Mouse (Mus musculus) testis, adult 2 months (tissue): ENCODE measurements around the gene Clca2. TPM values are rescaled to one million over a fixed set of nuclear protein-coding genes. Genes with fewer than 3 reads are reported as not detected.
"Not testable (repeated sequence)": the region's sequence is repeated elsewhere in the genome, so short reads cannot be mapped to it uniquely, and the experiment has no call there.

Source experiments
- H3K27ac ChIP-seq: fragments of 200-500 bp; 2 replicates; pipeline ENCODE4 v1.5.1; 2012; ENCODE audit warnings: low read depth, low read length; ENCODE audit not compliant: control insufficient read depth, insufficient read depth
- H3K27me3 ChIP-seq: fragments of 200-500 bp; 2 replicates; pipeline ENCODE4 v1.6.1; 2012; ENCODE audit warnings: mild to moderate bottlenecking, low read length, moderate library complexity; ENCODE audit not compliant: control insufficient read depth, insufficient read depth
- H3K36me3 ChIP-seq: fragments of 200-500 bp; 2 replicates; pipeline ENCODE4 v1.6.1; 2012; ENCODE audit warnings: mild to moderate bottlenecking, low read length; ENCODE audit not compliant: control insufficient read depth, insufficient read depth
- H3K4me1 ChIP-seq: fragments of 200-500 bp; 2 replicates; pipeline ENCODE4 v1.6.1; 2012; ENCODE audit warnings: low read length; ENCODE audit not compliant: control insufficient read depth, insufficient read depth
- H3K4me3 ChIP-seq: fragments of 200-500 bp; 2 replicates; pipeline ENCODE4 v1.5.1; 2012; ENCODE audit warnings: low read depth, mild to moderate bottlenecking, low read length, moderate library complexity, mixed read lengths; ENCODE audit not compliant: control insufficient read depth
- CTCF ChIP-seq: fragments of 200-500 bp; IDR thresholded peaks from 2 replicates; pipeline ENCODE4 v1.5.1; 2012; ENCODE audit warnings: low read depth, mild to moderate bottlenecking, inconsistent platforms, low read length, moderate library complexity; ENCODE audit not compliant: control insufficient read depth, insufficient read depth, insufficient replicate concordance
- POLR2A ChIP-seq: fragments of 200-500 bp; IDR thresholded peaks from 2 replicates; pipeline ENCODE4 v1.6.1; 2012; ENCODE audit warnings: low read depth, mild to moderate bottlenecking, inconsistent platforms, low read length, moderate library complexity; ENCODE audit not compliant: control insufficient read depth
- polyA plus RNA-seq: library from polyadenylated mRNA; depleted of rRNA; stranded (reverse); fragments of >200 nt; gene quantifications from 2 replicates; pipeline ENCODE4 v1.2.3, GENCODE M21; 2012

Clca2 gene
- polyA plus RNA-seq, 1 experiment: 0.10 TPM

GRCm38 (mm10) chr3:145083081-145083480 is 16.2 kb downstream of the Clca2 start:
- no peak overlapping the region for H3K27ac ChIP-seq
- TF ChIP-seq POLR2A: no peak
- no peak for TF ChIP-seq CTCF
- no peaks in the 10 kb centered on the region for H3K4me1 ChIP-seq
- H3K36me3 ChIP-seq: no peaks in the 10 kb centered on the region
- H3K27me3 ChIP-seq: no peaks in the 10 kb centered on the region
- H3K4me3 ChIP-seq: no peak overlapping the region

GRCm38 (mm10) chr3:145080904-145081303 is 18.3 kb downstream of the Clca2 start:
- no peak overlapping the region for H3K27ac ChIP-seq
- H3K36me3 ChIP-seq: no peaks in the 10 kb centered on the region
- no peaks in the 10 kb centered on the region for H3K4me1 ChIP-seq
- TF ChIP-seq CTCF: no peak
- no peak for TF ChIP-seq POLR2A
- H3K4me3 ChIP-seq: no peak overlapping the region
- H3K27me3 ChIP-seq: no peaks in the 10 kb centered on the region

GRCm38 (mm10) chr3:145078405-145078804 is 20.8 kb downstream of the Clca2 start:
- TF ChIP-seq CTCF (no peak), POLR2A (no peak)
- Histone ChIP-seq H3K4me1 (no peaks in the 10 kb centered on the region), H3K27ac (no peak overlapping the region), H3K4me3 (no peak overlapping the region), H3K27me3 (no peaks in the 10 kb centered on the region), H3K36me3 (no peaks in the 10 kb centered on the region)

- no peaks in the 10 kb centered on the region for H3K4me1 ChIP-seq
- H3K36me3 ChIP-seq: no peaks in the 10 kb centered on the region
- no peak for TF ChIP-seq POLR2A
- no peak for TF ChIP-seq CTCF
- H3K27me3 ChIP-seq: no peaks in the 10 kb centered on the region
- no peak overlapping the region for H3K4me3 ChIP-seq
- no peak overlapping the region for H3K27ac ChIP-seq
These were observed 26.9 kb downstream of the Clca2 start for GRCm38 (mm10) chr3:145072339-145072738.

GRCm38 (mm10) chr3:145068964-145069363 is 30.3 kb downstream of the Clca2 start:
- Histone ChIP-seq H3K36me3 (no peaks in the 10 kb centered on the region), H3K27me3 (no peaks in the 10 kb centered on the region), H3K4me3 (no peak overlapping the region), H3K27ac (no peak overlapping the region), H3K4me1 (no peaks in the 10 kb centered on the region)
- TF ChIP-seq POLR2A (no peak), CTCF (no peak)

- H3K4me3 ChIP-seq, H3K27ac ChIP-seq, H3K4me1 ChIP-seq, H3K36me3 ChIP-seq, H3K27me3 ChIP-seq: not testable (repeated sequence)
These were observed 44.1 kb downstream of the Clca2 start for GRCm38 (mm10) chr3:145055138-145055537.

GRCm38 (mm10) chr3:145049820-145050219 is 49.4 kb downstream of the Clca2 start:
- no peak overlapping the region for H3K27ac ChIP-seq
- no peaks in the 10 kb centered on the region for H3K27me3 ChIP-seq
- no peak overlapping the region for H3K4me3 ChIP-seq
- H3K36me3 ChIP-seq: no peaks in the 10 kb centered on the region
- no peaks in the 10 kb centered on the region for H3K4me1 ChIP-seq
- TF ChIP-seq CTCF (no peak), POLR2A (no peak)

GRCm38 (mm10) chr3:145038813-145039212 is 60.4 kb downstream of the Clca2 start:
- Histone ChIP-seq H3K4me1 (no peaks in the 10 kb centered on the region), H3K27ac (no peak overlapping the region), H3K27me3 (no peaks in the 10 kb centered on the region), H3K4me3 (no peak overlapping the region), H3K36me3 (no peaks in the 10 kb centered on the region)
- TF ChIP-seq CTCF: no peak
